Mouse (Mus musculus) activated CD4-positive, CD25-positive, alpha-beta regulatory T cell, adult 4 months (primary cell): ENCODE results near the gene Nphs1. TPM values are rescaled to one million over a fixed set of nuclear protein-coding genes. Genes with fewer than 3 reads are reported as not detected.
A peak's percentile ranks its signal among the peaks of the same experiment; 100 is the strongest.

Experiments used
- ATAC-seq: one replicate; pipeline ENCODE4 v1.8.0; 2017
- polyA plus RNA-seq, 2 experiments: library from polyadenylated mRNA; unstranded; fragments of 100-300 nt; shearing (Covaris generic); gene quantifications; one replicate each; pipeline ENCODE4 v1.2.1; 2017

Gene Nphs1
- polyA plus RNA-seq, result under 1 TPM in 1 of 2 experiments, not detected in 1; 0.24 TPM

DNA sequence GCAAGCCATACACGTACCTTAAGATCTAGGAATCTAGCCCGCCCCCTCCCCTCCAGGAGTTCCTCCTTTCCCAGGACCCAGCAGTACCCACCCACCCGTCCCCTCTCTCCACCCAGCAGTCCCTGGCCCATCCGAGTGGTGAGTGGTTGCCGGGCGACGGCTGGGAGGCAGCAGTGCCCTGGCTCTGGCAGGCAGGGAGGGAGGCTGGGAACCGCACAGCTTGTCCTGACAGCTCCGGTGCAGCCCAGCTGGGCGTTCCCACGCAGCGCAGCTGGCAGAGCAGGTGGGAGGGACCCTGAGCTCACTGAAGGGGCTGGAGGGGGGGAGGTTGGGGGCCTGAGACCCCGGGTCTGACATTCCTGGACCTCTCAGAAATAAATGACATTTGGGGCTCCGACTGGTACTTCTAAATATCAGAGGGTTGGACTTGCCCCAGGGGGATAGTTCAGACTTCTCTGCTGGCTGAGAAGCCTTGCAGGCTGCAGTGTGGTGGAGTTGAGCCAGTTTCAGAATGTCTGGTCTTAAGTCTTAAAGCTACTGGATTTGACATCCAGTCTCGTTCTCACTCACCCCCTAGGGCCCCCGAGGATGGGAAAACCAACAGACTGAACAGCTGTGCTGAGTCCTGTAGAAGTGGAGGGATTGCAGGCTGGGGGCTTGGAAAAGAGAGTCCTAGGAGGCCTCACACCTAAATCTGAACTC is at the start of gene Nphs1, which contains the start of gene Kirrel2:
TSS of gene Nphs1 (plus strand) at position 687 of the 702 bp plus-strand sequence.
TSS of gene Kirrel2 (minus strand) at position 62 of the 702 bp plus-strand sequence.
- no peak for ATAC-seq

DNA sequence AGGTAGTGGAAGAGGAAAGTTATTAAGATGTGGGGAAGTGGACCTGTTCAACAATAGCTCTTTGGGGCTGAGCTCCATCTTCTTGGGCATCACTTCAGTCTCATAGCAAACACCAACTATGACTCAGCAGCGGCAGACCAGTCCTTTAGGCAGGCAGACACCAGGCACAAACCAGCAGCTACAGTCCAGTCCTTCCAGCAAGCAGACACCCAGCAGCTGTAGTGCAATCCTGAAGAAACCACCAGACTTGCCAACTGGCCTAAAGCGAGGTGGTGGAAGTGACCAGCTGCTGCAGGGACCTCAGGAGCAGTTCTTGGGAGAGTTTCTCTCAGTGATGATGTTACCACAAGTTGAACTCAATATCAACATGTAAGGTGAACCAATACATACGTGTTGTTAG is 49.5 kb upstream of the Nphs1 start:
- ATAC-seq, result no peak

DNA sequence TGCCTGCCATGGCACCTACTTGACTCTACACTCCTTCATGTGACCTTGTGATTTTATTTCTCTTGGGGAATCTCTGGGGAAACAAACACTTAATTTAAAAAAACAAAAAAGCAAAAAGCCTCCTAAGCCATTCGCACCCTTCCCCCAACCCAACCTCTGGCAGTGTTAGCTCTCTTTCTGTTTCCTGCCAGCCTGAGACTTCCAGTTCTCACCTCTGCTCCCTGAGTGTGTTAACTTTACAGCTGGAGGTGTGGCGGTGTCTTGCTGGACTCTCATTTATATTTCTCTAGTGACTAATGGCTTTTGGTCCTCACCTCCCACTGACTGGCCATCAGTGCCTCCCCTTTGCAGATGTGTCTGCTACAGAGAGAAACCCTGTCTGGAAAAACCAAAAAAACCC is 48.3 kb upstream of the Nphs1 start:
- no peak for ATAC-seq

DNA sequence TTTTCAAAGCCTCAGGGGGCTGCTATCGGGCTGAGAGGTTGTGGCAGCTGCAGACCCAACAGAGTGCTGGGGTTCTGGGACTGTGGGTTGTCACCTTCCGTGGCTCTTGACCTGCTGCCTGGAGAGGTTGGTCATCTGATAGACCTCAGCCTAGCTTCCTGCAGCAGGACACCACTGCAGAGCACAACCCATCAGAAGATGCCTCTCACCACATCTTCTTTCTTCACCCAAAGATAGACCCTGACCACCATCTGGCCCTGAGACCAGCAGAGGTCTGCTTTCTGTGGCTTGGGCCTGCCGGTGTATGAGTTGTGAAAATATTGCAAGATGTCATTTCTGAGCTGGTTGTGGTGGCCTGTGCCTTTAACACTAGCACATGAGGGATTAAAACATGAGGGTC is 47.1 kb upstream of the Nphs1 start:
- ATAC-seq, result no peak

DNA sequence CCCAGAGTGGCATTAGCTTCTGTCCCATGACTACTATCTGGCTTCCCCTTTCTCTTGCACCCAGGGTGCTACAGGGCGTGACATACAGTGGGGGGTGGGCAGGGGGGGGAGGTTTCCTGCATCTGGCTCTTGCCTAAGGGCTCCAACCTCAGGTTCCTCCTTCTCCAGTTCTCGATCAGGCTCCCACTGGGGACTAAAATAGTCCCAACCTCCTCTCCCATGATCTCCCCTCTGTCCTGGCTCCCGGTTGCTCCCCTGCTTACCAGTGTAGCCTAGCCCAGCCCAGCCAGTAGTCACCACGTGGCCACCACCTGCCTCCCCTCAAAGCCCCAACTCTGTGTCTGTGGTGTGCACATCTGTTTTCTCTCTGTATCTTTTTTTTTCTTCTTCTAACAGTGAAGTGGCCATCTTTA is 45.4 kb upstream of the Nphs1 start:
- no peak for ATAC-seq

DNA sequence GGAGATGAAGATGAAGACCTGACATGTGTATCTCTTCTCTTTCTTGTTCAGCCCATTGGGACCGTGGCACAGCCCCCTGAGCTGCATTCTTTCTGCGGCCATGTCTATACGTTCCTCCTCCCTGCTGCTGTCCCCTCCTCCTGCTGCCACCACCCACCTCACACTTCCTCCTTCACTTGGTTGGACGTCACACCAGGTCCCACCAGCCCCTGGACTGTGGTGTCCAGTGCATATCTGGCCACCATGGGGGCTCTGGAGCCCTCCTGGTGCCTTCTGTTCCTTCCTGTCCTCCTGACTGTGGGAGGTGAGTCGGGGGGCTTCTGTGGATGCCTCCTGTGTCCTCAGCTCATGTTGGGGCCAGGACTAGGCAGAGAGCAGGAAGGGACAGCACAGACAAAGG is 44.5 kb upstream of the Nphs1 start, which contains the start of gene Tyrobp:
TSS of gene Tyrobp (plus strand) at position 165 of the 400 bp plus-strand sequence.
- no peak for ATAC-seq

DNA sequence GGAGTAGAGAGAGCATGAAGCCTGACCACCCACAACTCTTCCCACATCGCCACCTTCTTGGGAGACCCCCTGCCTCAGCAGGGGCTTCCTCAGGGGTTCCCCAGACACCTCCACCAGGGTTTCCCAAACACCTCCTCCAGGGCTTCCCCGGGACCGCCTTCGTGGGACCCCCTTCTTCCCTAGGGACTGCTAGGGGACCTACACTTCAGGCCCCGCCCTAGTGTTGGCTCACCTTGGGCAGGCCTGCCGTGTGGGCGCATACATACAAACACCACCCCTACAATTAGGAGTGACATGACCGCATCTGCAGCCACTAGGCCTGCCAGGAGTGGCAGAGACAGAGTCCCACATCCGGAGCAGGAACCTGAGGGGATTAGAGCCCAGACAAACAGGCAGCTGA is 40.3 kb upstream of the Nphs1 start:
- peak; percentile 21 for ATAC-seq

DNA sequence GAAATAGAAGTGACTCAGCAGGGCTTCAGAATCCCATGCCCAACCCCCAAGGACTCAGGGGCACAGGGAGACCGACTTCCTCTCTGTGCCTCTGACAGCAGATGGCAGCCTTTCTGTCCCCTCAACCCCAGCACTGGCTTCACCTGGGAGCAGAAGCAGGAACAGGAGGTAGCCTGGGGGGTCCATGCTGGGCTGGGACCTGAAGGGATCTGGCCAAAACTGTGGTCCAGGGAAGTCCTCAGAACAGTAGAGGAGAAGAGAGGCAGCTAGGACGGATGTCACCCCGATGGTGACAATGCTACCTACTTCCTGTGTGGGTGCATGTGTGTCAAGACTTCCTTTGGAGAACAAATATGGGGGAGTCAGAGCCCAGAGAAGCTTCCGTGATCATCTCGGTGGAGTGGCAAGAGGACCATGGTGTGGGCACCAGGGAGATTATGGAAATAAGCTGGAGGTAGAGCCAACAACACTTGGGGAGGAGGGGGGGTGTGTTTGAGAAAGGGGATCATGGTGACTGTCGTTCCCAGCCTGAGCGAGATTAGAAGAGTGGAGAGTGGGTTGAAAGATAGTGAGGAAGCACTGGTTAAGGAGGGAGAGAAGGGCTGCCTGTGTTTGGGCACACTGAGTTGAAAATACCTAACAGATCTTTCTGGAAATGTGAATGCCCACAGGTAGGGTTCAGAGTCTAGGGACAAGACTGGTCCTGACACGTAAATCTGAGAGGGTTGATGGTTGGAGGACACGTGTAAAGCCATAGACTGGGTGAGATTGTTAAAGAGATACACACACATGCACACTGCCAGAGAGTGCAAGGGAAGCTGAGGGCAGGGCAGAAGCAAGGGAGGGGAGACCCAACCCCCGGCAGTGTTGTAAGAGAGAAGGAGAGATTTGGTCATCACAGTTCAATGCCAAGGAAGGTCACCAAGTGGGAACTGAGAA is 38.3 kb upstream of the Nphs1 start, which contains the start of gene Hcst:
TSS of gene Hcst (minus strand) at position 294 of the 939 bp plus-strand sequence.
- peak; percentile 40 for ATAC-seq

DNA sequence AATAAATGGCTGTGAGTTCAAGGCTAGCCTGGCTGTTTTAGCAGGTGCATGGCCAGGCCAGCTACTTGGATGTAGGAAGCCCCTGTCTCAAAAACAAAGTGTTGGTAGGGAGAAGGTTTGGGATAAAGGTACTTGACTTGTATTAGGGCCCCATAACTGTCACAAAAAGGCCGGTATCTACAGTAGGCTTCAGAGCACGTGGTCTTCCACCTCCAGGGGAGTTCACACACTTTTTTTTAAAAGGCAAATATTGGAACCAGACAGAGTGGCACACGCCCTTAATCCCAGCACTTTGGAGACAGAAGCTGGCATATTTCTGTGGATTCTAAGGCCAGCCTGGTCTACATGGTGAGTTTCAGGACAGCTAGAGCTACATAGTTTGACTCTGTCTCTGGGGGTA is 37.4 kb upstream of the Nphs1 start:
- no peak for ATAC-seq

DNA sequence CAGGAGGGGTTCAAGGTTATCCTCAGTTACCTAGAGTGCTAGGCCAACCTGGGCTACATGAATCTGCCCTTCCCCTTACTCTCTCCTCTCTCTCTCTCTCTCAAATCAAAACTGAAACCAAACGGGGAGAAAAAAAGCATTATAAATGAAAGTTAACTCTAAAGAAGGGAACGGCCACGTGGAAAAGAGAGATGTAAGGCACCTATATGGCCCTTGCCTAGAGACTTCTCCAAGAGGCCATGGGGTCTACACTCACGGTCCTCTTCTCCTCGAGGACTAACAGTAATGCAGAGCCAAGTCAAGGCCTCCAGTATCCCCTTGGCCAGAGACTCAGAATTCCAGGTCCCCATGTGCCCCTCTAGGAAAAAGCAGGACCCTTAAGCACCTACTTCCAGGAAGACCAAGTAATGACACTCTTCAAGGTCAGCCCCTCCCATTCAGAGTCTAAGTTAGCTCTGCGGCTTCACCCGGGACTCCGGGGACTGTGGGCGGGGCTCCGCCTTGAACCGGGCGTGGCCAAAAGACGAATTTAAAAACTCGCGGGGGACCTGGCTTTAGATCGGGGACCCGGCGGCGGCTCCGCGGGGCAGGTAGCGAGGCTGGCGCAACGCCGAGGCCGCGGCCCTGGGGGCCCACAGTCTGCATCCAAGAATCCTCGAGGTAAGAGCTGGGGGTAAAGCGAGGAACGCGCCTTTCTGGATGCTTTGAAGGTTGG is 36.8 kb upstream of the Nphs1 start, which contains the start of gene Nfkbid:
TSS of gene Nfkbid (plus strand) at position 558 of the 715 bp plus-strand sequence.
- peak; percentile 34 for ATAC-seq

DNA sequence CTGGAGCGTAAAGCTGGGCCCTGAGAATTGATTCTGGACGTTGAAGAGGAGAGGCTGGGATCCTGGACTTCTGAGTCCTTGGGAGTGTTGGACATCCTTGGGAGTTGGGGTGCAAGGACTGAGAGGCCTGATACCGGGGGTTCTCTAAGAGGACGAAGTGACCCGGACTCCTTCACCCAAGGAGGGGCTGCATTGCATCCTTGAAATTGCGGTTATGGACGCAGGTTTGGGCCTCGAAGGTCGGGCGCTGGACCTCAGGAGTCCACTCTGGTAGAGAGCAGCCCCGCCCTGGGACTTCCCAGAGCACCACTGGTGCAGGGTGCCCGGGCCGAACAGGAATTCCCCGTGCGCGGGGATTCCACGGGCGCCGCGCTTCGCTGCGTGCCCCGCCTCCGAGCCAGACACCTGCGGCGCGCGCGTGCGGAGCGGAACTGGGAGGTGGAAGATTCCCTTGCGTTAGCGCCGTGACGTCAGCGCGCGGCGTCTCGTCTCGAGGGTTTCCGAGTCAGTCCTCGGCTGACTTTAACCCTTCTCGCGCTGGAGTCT is 36.2 kb upstream of the Nphs1 start:
- peak; percentile 61 for ATAC-seq

DNA sequence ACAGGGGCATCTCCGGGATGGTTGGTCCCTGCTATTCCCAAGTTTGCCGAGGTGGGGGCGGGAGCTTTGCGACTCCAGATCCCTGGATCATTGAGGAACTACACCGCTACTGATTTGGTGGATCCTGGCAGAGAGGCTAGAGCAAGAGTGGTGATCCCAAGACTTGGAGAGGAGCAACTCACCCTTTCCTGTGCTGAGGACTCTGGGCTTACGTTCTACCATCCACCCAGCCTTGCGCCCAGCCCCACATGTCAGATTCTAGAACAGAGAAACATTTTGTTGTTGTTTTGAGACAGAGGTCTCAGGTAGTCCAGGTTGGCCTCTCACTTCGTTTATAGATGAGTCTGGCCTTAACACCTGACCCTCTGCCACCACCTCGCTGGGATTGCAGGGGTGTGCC is 35.6 kb upstream of the Nphs1 start:
- no peak for ATAC-seq

DNA sequence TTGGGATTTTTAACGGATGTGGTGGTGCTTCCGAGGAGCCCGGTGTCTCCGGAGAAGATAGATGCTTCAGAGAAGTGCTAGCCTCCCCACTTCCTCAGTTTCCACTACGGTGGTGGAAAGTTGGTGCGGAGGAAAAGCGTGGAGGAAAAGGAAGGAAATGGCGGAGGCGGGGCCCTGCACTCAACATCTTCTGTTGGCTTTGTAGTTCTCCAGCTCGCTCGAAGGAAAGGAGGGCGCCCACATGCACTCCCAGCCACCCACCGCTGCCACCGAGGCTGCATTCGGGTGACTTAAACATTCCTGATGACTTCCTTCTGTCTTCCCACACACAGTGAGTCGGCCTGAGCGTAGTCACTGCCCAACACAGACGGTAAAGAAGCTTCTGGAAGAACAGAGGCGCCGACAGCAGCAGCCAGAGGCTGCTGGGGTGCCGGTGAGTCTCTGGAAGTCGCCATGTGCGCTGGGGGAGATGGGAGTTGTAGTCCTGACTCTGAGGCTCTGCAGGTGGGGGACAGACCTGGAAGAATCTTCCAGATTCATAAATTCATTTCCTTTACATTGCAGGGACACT is 35.0 kb upstream of the Nphs1 start:
- ATAC-seq, result peak; percentile 25

DNA sequence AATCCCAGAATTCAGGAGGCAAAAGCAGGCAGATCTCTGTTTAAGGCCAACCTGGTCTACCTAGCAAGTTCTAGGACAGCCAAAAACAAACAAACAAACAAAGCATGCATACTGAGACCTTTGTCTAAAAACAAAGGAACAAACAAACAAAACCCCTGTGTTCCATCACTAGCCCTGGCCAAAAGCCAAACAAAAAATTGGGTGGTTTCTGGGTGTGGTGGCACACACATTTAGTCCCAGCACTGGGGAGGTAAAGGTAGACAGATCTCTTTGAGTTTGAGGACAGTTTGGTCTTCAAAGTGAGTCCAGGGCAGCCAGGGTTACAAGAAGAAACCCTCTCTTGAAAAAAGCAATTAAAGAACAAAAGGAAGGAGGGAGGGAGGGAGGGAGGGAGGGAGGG is 28.8 kb upstream of the Nphs1 start:
- ATAC-seq, result no peak

DNA sequence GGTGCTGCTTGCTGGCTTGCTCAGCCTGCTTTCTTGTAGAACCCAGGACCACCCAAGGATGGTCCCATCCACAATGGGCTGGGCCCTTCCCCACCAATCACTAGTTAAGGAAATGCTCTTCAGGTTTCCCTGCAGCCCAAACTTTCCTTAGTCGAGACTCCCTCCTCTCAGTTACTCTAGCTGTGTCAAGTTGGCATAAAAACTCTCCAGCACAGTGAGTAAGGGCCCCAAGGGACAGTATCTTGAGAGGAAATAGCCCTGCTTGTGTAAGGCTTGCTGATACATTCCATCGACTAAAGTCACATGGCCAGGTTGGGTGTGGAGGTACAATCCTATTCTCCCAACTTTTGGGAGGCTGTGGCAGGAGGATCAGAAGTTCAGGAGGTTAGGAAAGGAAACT is 27.9 kb upstream of the Nphs1 start:
- no peak for ATAC-seq

DNA sequence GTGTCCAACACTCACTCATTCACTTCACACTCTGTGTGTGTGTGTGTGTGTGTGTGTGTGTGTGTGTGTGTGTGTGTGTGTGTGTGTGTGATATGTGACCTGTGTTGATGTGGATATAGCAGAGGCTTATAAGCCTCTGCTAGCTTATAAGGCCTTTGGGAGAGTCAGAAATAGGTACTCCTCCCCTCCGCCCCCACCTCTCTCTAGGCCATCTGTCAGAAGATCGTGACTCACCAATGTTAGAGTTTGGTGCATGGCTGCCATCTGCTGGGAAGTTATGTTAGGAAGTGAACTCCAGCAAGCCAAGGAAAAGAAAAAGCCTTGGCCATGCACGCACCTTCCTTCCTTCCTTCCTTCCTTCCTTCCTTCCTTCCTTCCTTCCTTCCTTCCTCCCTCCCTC is 26.3 kb upstream of the Nphs1 start:
- ATAC-seq, result peak; percentile 81

DNA sequence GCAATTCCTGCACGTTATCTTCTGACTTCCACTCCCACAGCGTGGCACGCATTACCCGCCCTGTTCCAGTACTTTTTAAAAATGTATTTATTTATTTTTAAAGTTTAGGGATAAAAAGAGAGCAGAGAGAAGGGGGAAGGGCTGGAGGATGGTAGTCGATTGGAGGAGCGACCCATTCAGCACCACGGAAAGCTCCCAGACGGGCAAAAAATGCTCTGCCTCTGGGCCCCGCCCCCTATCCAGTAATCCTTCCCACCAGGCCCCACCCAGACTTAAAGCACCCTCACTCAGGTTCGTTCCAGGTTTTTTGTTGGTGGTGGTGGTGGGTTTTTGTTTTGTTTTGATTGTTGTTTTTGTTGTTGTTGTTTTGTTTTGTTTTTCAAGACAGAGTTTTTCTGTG is 23.9 kb upstream of the Nphs1 start:
- no peak for ATAC-seq

DNA sequence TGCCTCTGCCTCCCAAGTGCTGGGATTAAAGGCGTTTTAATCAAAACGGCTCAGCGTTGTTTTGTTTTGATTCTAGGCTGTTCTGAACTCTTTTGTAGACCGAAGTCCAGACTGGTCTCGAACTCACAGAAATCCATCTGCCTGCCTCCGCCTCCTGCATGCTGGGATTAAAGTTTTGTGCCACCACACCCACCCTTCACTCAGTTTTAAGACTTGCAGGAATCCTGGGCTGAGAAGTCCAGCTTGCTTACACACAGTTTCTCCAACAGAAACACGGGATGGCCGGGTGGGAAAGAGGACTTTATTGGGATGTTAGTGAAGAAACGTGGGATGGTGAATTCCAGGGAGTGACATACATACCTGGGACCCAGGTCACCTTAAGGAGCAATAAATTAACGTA is 23.4 kb upstream of the Nphs1 start:
- ATAC-seq, result no peak

DNA sequence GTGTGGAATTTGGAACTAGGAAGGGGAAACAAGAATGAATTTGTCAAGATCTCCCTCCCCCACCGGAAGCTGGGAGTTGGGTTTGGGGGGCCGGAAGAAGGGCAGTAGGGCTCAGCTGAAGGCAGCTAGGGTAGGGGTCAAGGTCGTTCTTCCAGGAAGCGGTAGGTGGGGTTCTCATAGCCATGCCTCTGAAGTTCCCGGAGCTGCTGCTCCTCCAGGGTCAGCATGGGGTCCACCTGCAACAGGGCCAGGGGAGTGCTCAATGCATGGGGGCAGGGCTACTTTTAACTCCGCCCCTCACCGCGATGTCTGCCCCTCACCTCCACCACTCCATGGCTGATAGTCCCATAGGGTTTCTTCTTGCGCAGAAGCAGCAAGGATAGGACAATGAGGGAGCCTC is 23.0 kb upstream of the Nphs1 start:
- ATAC-seq, result no peak

DNA sequence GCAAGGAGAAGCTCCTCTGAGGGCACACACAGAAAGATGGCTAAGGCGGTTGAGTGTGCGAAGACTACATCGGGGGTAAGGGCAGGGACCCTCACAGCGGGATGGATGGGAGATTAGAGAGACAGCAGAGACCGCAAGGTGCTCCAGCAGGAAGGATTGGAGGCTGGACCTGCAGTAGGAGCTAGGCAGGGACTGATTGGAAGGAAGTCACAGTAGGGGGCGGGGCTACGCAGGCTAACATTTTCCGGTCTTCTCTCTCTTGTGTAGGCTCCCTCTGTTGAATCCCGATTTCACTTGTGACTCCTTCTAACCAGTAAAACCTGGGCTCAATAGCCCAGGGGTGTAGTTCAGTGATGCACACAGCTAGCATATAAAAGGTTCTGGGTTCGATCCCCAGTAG is 21.2 kb upstream of the Nphs1 start:
- peak; percentile 32 for ATAC-seq

DNA sequence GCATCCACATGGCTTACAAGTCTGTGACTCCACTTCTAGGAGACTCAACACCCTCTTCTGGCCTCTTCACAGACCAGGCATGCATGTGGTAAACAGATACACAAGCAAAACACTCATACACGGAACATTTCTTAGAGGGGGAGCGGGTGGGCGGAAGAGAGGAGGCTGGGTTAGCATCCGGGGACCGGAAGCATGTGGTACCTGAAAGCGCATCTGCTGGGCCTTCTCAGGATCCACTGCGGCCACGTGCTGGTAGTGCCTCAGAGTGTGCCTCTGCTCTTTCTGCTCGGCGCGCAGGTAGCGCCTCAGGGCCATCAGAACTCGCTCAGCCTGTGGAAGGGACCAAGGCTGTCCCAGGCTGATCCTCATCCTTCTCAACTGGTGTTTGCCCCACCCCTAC is 18.4 kb upstream of the Nphs1 start:
- ATAC-seq, result peak; percentile 41

DNA sequence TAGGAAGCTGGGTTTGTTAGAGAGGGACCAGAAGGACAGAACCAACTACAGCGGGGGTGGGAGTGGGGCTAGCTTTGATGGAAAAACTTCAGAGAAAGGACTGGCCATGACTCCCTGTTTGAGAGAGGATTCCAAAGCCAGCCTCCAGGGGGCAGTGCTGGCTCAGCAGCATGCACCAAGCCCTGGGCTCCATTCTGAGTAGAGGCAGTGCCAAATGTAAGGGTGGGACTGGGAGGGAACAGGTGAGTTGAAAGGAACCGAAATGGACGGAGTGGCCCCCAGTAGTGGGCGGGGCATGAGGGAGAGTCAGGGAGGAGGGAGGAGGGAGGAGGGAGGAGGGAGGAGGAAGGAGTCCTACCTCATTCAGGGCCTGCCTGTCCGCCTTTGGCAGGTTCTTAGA is 17.4 kb upstream of the Nphs1 start:
- peak; percentile 33 for ATAC-seq
